Mouse (Mus musculus): Measurements from ENCODE around the gene Mfsd5.

GRCm38 (mm10) chr15:102273982-102274716, 5.1 kb upstream of the Mfsd5 start:
- TF ChIP-seq CTCF (IDR thresholded peaks at IDR 0.05; ENCODE audit: low read depth) (peak; percentile 36), EP300 (IDR thresholded peaks at IDR 0.05; ENCODE audit: low read depth) (no peak)

Measured in liver, postnatal 0 days (tissue).